Mouse (Mus musculus) gastrocnemius, postnatal 36 days (tissue): ENCODE results near the gene Alpi. TPM values are rescaled to one million over a fixed set of nuclear protein-coding genes. Genes with fewer than 3 reads are reported as not detected.

Experiments
- DNase-seq, 2 experiments: peaks; one replicate each; pipeline ENCODE4 v3.0.0; 2022
- intact Hi-C: fragments of 180-260 bp; cut with DNase I; formaldehyde crosslinking; loops from one replicate; pipeline ENCODE4 v1.15.1; 2025
- long read RNA-seq, 2 experiments: library from polyadenylated mRNA; stranded (forward); transcript quantifications; one replicate each; pipeline ENCODE4 v2.0.0; 2021
- total RNA-seq, 2 experiments: library from RNA; stranded (reverse); gene quantifications; 2 replicates each; pipeline ENCODE4 v1.2.3; 2021

Alpi gene
- not detected for total RNA-seq
- long read RNA-seq, experiment 1: 0 reads
- long read RNA-seq, experiment 2: 0 reads

- intact Hi-C loops: no loop called here
- DNase-seq: no peak
Measured at GRCm38 (mm10) chr1:87101411-87101810, at the start of gene Alpi. Gene Alpi, minus strand, starts transcription at chr1:87101606.

DNA sequence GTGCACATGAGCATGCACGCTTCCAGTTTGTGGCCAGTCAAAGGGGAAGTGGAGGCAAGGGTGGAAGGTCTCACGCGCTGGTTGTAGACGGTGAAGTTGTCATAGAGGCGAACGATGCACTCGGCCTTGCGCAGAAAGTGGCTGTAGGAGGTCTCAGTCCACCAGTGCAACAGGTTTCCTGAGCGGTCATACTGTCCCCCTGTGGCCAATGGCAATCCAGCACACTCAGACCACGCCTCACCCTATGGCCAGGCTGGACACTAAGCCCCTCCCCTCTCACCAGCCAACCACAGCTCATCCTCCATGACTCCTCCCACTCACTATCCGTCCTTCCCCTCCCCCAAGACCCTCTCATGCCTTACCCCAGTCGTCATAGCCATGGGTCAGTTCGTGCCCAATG is 48.0 kb upstream of the Alpi start:
- intact Hi-C loops: no loop called here
- no peak for DNase-seq

- DNase-seq: no peak
- intact Hi-C loops: no loop called here
Measured at GRCm38 (mm10) chr1:87143141-87143540, 41.7 kb upstream of the Alpi start.

DNA sequence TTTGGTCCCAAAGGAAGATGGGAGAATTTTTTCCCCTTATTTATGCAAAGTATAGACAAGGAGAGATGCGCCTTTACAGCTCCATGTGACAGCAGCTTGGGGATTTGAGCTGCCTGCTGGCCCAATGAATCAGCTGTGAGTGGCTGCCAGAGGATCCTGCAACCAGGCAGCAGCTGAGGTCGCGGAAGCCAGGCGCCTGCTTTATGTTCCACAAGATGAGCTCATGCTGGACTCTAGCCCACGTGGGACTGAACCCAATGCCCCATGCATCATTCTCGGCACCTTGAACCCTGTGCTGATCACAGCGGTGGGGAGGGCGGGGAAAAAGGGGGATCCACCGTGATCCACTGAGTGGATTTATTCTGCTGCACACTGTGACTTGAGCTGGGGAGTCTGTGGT is 41.0 kb upstream of the Alpi start:
- intact Hi-C loops: no loop called here
- no peak for DNase-seq

DNA sequence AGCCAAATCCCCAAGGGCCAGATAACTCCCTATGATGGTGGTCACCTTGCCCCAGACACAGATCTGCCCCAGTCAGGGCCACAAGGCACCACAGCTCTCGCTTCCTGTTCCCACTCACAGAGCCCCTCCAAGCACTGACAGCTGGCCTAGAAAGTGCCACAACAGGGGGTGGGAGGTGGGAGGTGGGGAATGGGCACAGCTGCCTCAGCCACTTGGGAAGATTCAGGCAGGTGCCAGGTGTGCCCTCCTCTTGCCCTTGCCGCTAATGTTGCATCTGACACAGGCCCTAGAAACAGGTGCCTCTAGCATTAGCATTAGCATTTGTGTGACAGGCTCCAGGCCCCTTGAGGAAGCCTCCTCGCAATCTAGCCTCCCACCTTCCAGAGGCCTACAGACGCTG is 40.1 kb upstream of the Alpi start:
- intact Hi-C loops: no loop called here
- no peak for DNase-seq

GRCm38 (mm10) chr1:87131803-87132202 is 30.4 kb upstream of the Alpi start:
- DNase-seq: no peak
- intact Hi-C loops: no loop called here

GRCm38 (mm10) chr1:87127206-87128030 is 26.0 kb upstream of the Alpi start:
- DNase-seq: no peak
- intact Hi-C loops: no loop called here

- intact Hi-C loops: no loop called here
- no peak for DNase-seq
Measured at GRCm38 (mm10) chr1:87124673-87125072, 23.3 kb upstream of the Alpi start, which contains the start of gene Akp3. Gene Akp3, plus strand, starts transcription at chr1:87124973.

DNA sequence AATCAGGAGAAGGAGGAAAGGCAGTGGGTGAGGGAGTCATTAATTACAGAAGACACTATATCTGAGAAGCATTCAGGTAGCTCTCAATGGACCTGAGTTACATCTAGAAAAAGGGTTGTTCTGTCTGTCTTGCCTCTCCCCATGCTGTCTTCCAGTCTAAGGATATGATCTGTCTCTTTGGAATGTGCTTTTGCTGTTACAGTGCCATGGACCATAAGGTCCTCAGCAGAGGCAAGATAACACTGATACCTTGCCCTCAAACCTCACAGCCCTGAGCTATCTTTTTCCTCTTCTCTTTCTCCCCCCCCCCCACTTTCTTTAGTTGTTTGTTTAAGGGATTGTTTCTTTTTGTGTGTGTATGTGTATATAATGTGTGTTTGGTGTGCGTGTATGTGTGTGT is 13.4 kb upstream of the Alpi start:
- intact Hi-C loops: no loop called here
- no peak for DNase-seq

DNA sequence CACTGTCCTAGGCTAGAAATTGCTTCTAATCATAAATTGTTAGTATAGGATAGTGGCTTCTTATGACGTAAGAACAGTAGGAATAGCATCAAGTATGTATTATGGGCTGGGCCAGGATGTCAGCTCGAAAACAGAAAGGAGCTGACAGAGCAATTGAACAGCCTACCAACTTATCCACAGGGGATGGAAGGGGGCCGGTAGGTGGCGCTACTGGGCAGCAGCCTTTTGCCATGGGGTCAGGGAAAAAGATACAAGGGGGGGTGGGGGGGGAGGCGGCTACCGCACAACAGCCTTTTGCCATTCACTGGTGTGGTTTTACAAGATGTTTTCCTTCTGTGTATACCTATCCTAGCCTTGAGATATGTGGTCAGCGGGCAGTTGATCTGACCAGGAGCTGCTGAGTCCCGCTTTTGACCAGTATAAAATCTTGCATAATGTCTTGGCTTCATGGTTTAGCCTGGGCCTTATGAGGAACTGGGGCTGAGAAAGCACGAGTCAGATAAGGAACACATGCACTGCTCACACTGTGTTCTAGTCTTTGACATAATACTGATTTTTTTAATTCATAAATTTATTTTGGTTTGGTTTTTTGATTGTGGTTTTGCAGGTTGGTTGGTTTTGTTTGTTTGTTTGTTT is 10.4 kb upstream of the Alpi start:
- intact Hi-C loops: no loop called here
- DNase-seq: peak in 1 of 2 experiments; percentile 47

- intact Hi-C loops: no loop called here
- no peak for DNase-seq
Measured at GRCm38 (mm10) chr1:87108564-87108963, 7.2 kb upstream of the Alpi start.

DNA sequence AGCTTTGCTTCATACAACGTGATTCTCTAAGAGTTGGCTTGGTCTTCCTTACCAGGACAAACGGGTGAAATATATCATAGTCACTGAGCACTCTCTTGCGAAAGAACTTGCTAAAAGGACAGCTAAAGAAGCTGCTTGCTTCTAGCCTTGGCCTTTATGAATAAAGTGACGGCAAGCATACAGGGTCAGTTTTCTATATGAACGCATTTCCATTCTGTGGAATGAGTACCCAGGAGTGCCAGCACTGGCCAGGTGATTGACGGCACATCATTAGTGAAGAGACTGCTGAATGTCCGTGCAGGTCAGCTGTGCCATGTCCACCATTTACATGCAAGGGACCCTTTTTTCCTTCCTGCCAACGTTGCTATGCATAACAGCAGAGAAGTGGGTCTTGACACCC is 5.1 kb upstream of the Alpi start:
- no peak for DNase-seq
- intact Hi-C loops: no loop called here

DNA sequence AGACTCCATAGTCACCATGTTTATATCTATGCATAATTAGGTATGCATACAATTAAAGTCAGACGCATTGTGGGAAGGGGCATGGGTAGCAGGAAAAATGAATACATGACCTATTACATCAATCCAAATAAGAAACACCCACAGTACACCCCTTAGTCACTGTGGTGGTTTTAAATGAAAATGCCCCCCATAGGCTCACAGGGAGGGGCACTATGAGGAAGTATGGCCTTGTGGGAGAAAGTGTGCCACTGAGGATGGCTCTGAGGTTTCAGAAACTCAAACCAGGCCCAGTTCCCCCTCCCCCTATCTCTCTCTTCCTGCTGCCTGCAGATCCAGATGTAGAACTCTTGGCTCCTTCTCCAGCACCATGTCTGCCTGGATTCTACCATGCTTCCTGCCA is 2.5 kb upstream of the Alpi start:
- DNase-seq: no peak
- intact Hi-C loops: no loop called here

GRCm38 (mm10) chr1:87102114-87102513 is 708 bp upstream of the Alpi start:
- intact Hi-C loops: no loop called here
- DNase-seq: no peak

- peak; percentile 46 to 59 for DNase-seq
- intact Hi-C loops: loop anchor here (2.0 kb wide), 1 partner anchor 94 kb away; no protein-coding TSS in a partner anchor
Measured at GRCm38 (mm10) chr1:87098358-87098975, 2.9 kb downstream of the Alpi start.

GRCm38 (mm10) chr1:87095642-87096041 is 5.8 kb downstream of the Alpi start:
- no peak for DNase-seq
- intact Hi-C loops: no loop called here

- intact Hi-C loops: no loop called here
- DNase-seq: no peak
Measured at GRCm38 (mm10) chr1:87089828-87090227, 11.6 kb downstream of the Alpi start, which contains the start of gene Alppl2. Gene Alppl2, minus strand, starts transcription at chr1:87089928.

GRCm38 (mm10) chr1:87089251-87089650 is 12.2 kb downstream of the Alpi start:
- DNase-seq: no peak
- intact Hi-C loops: no loop called here

- no peak for DNase-seq
- intact Hi-C loops: no loop called here
Measured at GRCm38 (mm10) chr1:87086964-87087363, 14.4 kb downstream of the Alpi start.

DNA sequence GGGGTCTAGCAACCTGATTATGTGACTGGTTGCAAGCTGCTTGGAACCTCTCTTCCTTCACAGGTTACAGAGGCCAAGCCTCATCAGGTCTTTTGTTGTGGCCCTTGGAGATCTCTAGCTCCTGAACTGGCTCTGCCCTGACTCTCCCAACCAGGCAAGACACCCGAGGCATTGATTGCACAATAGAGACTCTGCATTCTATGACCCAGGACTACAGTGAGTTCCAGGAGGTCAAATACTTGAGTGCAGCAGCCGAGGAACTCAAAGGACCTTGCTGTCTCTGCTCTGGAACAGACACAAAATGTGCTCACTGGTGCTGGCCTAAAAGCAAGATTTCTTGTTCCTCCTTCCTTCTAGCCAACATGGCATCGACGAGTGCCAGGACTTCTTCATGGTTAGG is 15.2 kb downstream of the Alpi start:
- intact Hi-C loops: no loop called here
- no peak for DNase-seq

- intact Hi-C loops: no loop called here
- no peak for DNase-seq
Measured at GRCm38 (mm10) chr1:87073776-87074175, 27.6 kb downstream of the Alpi start.
